Mouse (Mus musculus): ENCODE measurements around the gene Klhl25.

Gene Klhl25

GRCm38 (mm10) chr7:75848115-75848775, at the start of gene Klhl25:
Gene Klhl25 (plus strand): TSS chr7:75848310.
- in situ Hi-C loops (cut with MboI, MseI), result no loop called here

GRCm38 (mm10) chr7:75800530-75800929, 47.6 kb upstream of the Klhl25 start:
- in situ Hi-C loops (cut with MboI, MseI), result no loop called here

- in situ Hi-C loops (cut with MboI, MseI), result no loop called here
Observed at GRCm38 (mm10) chr7:75801022-75801421, 47.1 kb upstream of the Klhl25 start.

- in situ Hi-C loops (cut with MboI, MseI), result no loop called here
Observed at GRCm38 (mm10) chr7:75801621-75802358, 46.3 kb upstream of the Klhl25 start.

- in situ Hi-C loops (cut with MboI, MseI), result no loop called here
Observed at GRCm38 (mm10) chr7:75802887-75803286, 45.2 kb upstream of the Klhl25 start.

- in situ Hi-C loops (cut with MboI, MseI), result no loop called here
Observed at GRCm38 (mm10) chr7:75806161-75806560, 41.9 kb upstream of the Klhl25 start.

GRCm38 (mm10) chr7:75806711-75807110, 41.4 kb upstream of the Klhl25 start:
- in situ Hi-C loops (cut with MboI, MseI), result no loop called here

GRCm38 (mm10) chr7:75807460-75808304, 40.4 kb upstream of the Klhl25 start:
- in situ Hi-C loops (cut with MboI, MseI), result no loop called here

- in situ Hi-C loops (cut with MboI, MseI), result no loop called here
Observed at GRCm38 (mm10) chr7:75820687-75821086, 27.4 kb upstream of the Klhl25 start.

GRCm38 (mm10) chr7:75822087-75822668, 25.9 kb upstream of the Klhl25 start:
- in situ Hi-C loops (cut with MboI, MseI), result no loop called here

GRCm38 (mm10) chr7:75823071-75823470, 25.0 kb upstream of the Klhl25 start:
- in situ Hi-C loops (cut with MboI, MseI), result no loop called here

GRCm38 (mm10) chr7:75826360-75827103, 21.6 kb upstream of the Klhl25 start:
- in situ Hi-C loops (cut with MboI, MseI), result no loop called here

- in situ Hi-C loops (cut with MboI, MseI), result no loop called here
Observed at GRCm38 (mm10) chr7:75827357-75827756, 20.8 kb upstream of the Klhl25 start.

GRCm38 (mm10) chr7:75827850-75828249, 20.3 kb upstream of the Klhl25 start:
- in situ Hi-C loops (cut with MboI, MseI), result no loop called here

GRCm38 (mm10) chr7:75828536-75828935, 19.6 kb upstream of the Klhl25 start:
- in situ Hi-C loops (cut with MboI, MseI), result no loop called here

GRCm38 (mm10) chr7:75830251-75831060, 17.7 kb upstream of the Klhl25 start:
- in situ Hi-C loops (cut with MboI, MseI), result loop anchor here (5.0 kb wide), 2 partner anchors 38 to 47 kb away; no protein-coding TSS in a partner anchor

GRCm38 (mm10) chr7:75833960-75834359, 14.2 kb upstream of the Klhl25 start:
- in situ Hi-C loops (cut with MboI, MseI), result loop anchor here (5.0 kb wide), 2 partner anchors 42 to 43 kb away; no protein-coding TSS in a partner anchor

GRCm38 (mm10) chr7:75834932-75835631, 13.0 kb upstream of the Klhl25 start:
- in situ Hi-C loops (cut with MboI, MseI), result loop anchor here (5.0 kb wide), 2 partner anchors 42 to 43 kb away; no protein-coding TSS in a partner anchor

GRCm38 (mm10) chr7:75840071-75840470, 8.0 kb upstream of the Klhl25 start:
- in situ Hi-C loops (cut with MboI, MseI), result no loop called here
